Comparison of ENCODE assay signal across 14 mouse cellular contexts in the genomic region with DNA sequence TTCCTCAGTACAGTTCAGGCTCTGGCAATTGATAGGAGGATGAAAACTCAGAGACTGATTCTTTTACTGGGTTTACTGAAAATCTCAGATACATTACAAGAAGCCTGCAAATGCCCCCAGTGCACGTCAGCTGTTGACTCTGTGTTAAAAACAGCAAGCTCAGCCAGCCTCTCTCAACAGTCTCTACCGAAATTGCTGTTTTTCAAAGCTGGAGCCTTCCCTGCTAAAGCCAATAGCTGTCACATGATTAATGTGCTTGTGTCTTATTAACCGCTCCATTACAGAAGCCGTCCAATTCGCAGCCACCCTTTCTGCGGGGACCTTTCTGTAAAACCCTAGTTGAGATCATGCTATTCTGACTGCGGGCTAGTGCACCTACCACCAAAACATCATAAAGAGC.
DNase-seq lines count a peak whose midpoint lies in the region; ATAC-seq and TF ChIP-seq lines count a peak whose summit lies in the region.
"Had no signal": no experiment of that assay in that cellular context is flagged by ENCODE, and none has a peak within 500 bp of the region (broad histone marks: within the 10 kb centered on the region; RNA-seq: fewer than 3 reads in every experiment).

No protein-coding gene starts in this region.

- no peak overlapping the region for H3K4me3 ChIP-seq in cortical plate, adult 2 months (ENCODE audit: insufficient read depth, low read length)
- no peak overlapping the region for H3K4me3 ChIP-seq in hindbrain, embryonic 12.5 days
- H3K4me3 ChIP-seq in midbrain, embryonic 14.5 days (replicated peaks; ENCODE audit: low read depth, low read length) = no peak overlapping the region
- H3K4me3 ChIP-seq: neural tube, embryonic 12.5 days had no signal

- peak; percentile 21 for DNase-seq in kidney, postnatal 14 days
- DNase-seq in kidney, postnatal 25 days = no peak
- DNase-seq in midbrain, embryonic 14.5 days = peak; percentile 51
- no peak for DNase-seq in ovary, adult 18-20 months (ENCODE audit: low spot score)
- DNase-seq in right cerebral cortex, adult 18-20 months = no peak
- DNase-seq: adrenal gland, adult 2 months; cerebellum, postnatal 25 days; heart, postnatal 4 days had no signal

- no peaks in the 10 kb centered on the region for H3K9me3 ChIP-seq in hindbrain, embryonic 12.5 days (replicated peaks)
- no peaks in the 10 kb centered on the region for H3K9me3 ChIP-seq in midbrain, embryonic 14.5 days (ENCODE audit: control insufficient read depth, low read length)
- H3K9me3 ChIP-seq: neural tube, embryonic 12.5 days had no signal

- 0 out of 2 replicates have a peak overlapping the region, but pooled peaks have one; percentile 23 for H3K27ac ChIP-seq in cortical plate, adult 2 months (ENCODE audit: insufficient read depth, low read length)
- peak overlapping the region; percentile 50 for H3K27ac ChIP-seq in hindbrain, embryonic 12.5 days
- peak overlapping the region; percentile 39 for H3K27ac ChIP-seq in midbrain, embryonic 14.5 days (replicated peaks; ENCODE audit: low read depth, low read length)
- H3K27ac ChIP-seq: macrophage; neural tube, embryonic 12.5 days had no signal

- H3K4me2 ChIP-seq in hindbrain, embryonic 12.5 days (replicated peaks) = no peak overlapping the region
- H3K4me2 ChIP-seq in midbrain, embryonic 14.5 days (ENCODE audit: low read length) = no peak overlapping the region
- H3K4me2 ChIP-seq: heart, embryonic 11.5 days; neural tube, embryonic 12.5 days had no signal

- ATAC-seq in hindbrain, embryonic 12.5 days (ENCODE audit: low FRiP score) = no peak
- ATAC-seq in midbrain, embryonic 14.5 days (ENCODE audit: low FRiP score, low TSS enrichment) = no peak
- no peak for ATAC-seq in megakaryocyte progenitor cell, adult 5-6 weeks (replicated peaks; ENCODE audit: poor library complexity)

- no peak overlapping the region for H3K9ac ChIP-seq in hindbrain, embryonic 12.5 days
- peak overlapping the region; percentile 6; the same call in 1 of the 2 replicates for H3K9ac ChIP-seq in midbrain, embryonic 14.5 days (replicated peaks; ENCODE audit: low read length)
- H3K9ac ChIP-seq: neural tube, embryonic 12.5 days had no signal

- no peak for TF ChIP-seq POLR2A in cortical plate, adult 2 months (IDR thresholded peaks at IDR 0.05; ENCODE audit: extremely low read depth, insufficient read depth, low read length)

- H3K4me1 ChIP-seq in cortical plate, adult 2 months (ENCODE audit: control insufficient read depth, insufficient read depth, low read length) = no peaks in the 10 kb centered on the region; the same call in 1 of the 2 replicates
- peaks cover 35% of the 10 kb centered on the region for H3K4me1 ChIP-seq in hindbrain, embryonic 12.5 days
- H3K4me1 ChIP-seq in midbrain, embryonic 14.5 days (ENCODE audit: control insufficient read depth, insufficient read depth, low read length) = peaks cover 32% of the 10 kb centered on the region

- WGBS in hindbrain, embryonic 12.5 days = 46% methylated on average over 7 of the region's 7 CpGs
- 59% methylated on average over 7 of the region's 7 CpGs for WGBS in midbrain, embryonic 14.5 days

- no peaks in the 10 kb centered on the region for H3K36me3 ChIP-seq in hindbrain, embryonic 12.5 days
- H3K36me3 ChIP-seq in midbrain, embryonic 14.5 days (ENCODE audit: control insufficient read depth, insufficient read depth, low read length) = no peaks in the 10 kb centered on the region
- H3K36me3 ChIP-seq: neural tube, embryonic 12.5 days had no signal

- no peak for TF ChIP-seq CTCF in cortical plate, adult 2 months (IDR thresholded peaks at IDR 0.05; ENCODE audit: extremely low read depth, insufficient read depth, low read length)

- no peaks in the 10 kb centered on the region for H3K27me3 ChIP-seq in hindbrain, embryonic 12.5 days
- no peaks in the 10 kb centered on the region for H3K27me3 ChIP-seq in midbrain, embryonic 14.5 days (ENCODE audit: control insufficient read depth, insufficient read depth, low read length)
- H3K27me3 ChIP-seq: neural tube, embryonic 12.5 days had no signal

Comparison
In these comparisons a context has a peak if more than half of its experiments do, and no peak if none do; other contexts are left out.
1. DNase-seq: peak in kidney, postnatal 14 days (single experiment) and midbrain, embryonic 14.5 days (single experiment); none in kidney, postnatal 25 days (0 of 2), ovary, adult 18-20 months (single experiment) and right cerebral cortex, adult 18-20 months (single experiment).
2. Peak in every context shown above with its lines, with median percentiles within 50 percentile points of each other: H3K27ac ChIP-seq.